Mouse (Mus musculus): ENCODE data around the gene Slc17a6.

Slc17a6 gene

DNA sequence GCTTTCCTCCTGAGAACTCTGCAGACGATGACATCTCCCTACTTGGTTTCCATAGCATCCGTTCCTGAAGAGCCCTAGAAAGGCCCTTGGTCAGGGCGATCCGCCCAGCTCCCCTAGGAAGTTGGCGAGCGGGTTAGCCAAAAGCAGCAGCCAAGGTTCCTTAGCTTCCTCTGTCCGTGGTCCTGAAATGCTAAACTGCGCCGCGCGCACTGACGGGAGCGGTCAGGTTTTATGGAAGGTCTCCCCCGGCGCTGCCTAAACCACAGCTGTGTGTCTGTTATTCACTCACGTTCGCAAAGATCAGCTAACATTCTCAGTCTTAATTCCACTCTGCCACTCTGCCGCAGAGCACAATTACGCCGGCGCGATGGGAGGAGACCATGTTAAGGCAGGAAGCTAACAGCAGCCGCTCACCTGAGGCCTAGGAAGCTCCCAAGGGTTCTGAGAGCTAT is at the start of gene Slc17a6:
Gene Slc17a6, plus strand, starts transcription at position 313 of the 452 bp plus-strand sequence.
- DNase-seq, result peak; percentile 55

DNA sequence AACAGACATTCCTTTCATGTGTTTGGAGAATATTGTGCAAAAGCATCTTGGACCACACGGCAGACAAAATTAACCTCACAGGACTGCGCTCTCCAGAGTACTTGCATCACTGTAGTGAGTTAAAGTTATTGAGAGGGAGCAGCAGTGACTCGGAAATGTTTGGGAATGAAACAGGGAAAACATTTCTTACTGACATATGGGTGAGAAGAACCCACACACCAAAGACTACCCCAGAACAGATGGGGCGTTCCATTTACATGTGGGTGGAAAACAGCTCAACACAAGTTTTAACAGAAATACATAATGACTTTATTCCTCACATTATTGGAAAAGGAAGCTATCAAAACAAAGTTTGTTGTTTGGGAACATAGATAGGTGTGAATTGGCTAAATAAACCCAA is 21.8 kb upstream of the Slc17a6 start:
- no peak for DNase-seq

GRCm38 (mm10) chr7:51603741-51604140 is 18.1 kb upstream of the Slc17a6 start:
- no peak for DNase-seq

GRCm38 (mm10) chr7:51614404-51614803 is 7.4 kb upstream of the Slc17a6 start:
- DNase-seq, result no peak

DNA sequence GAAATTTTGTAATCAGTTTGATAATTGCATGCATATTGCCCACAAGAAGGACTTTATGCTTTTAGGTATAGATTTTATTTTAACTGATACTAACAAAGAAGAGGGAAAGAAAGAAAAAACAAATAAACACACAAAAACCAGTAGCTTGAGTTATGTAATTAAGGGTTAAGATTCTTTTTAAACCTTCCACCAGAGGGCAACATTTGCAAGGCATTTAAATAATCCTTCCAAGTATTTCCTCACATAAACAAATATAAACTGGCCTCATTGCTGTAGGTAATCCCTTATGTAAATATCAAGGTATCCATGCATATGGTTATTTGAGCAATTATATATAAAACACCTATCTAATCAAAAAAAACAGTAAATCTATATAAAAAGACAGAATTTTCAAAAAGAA is 3.9 kb upstream of the Slc17a6 start:
- no peak for DNase-seq

DNA sequence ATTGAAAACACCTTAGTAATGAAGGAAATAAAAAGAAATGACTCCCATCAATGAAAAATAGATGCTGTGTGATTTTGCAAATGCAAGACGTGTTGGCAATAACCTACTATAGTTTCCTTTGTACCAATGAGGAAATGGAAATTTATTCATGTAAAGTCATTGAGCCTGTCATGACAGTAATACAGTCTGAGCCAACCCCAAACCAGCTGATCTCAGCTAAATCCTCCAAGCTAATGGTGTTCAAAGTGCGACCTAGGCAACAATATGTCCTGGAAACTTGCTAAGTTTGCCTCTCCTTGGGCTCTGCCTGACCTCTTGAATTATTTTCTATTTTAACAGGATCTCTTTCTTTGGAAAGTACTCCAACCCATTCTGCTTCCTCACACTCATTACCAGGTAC is 3.4 kb upstream of the Slc17a6 start:
- DNase-seq, result no peak

DNA sequence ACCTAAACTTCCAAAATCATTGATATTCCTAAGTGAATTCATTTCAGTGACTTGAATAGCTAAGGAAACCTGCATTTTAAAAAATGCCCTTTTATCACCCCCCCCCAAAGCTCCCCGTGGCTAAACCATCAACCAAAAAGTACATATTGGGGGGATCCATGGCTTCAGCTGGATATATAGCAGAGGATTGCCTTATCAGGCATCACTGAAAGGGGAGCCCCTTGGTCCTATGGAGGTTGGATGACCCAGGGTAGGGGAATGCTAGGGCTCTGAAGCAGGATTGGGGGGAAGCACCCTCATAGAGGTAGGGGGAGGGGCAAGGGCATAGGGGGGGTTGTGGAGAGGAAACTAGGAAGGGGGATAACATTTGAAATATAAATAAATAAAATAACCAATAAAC is 1.8 kb upstream of the Slc17a6 start:
- no peak for DNase-seq

- DNase-seq, result no peak
These were observed 390 bp downstream of the Slc17a6 start for GRCm38 (mm10) chr7:51622196-51622595.

DNA sequence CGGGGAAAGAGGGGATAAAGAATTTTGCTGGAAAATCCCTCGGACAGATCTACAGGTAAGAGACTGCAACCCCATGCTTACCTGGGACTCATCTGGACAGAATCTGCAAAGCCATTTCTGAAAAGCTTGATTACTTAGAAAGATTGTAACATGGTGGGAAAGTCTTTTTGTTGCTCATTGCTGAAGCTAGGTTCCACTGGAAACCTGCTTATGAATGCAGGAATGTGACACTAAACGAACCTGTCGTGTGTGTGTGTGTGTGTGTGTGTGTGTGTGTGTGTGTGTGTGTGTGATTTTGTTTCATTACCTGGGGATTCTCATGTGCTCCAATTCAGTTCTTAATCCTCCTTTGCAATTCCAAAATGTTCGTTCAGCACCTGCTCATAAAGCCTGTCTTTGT is 860 bp downstream of the Slc17a6 start:
- DNase-seq, result no peak

DNA sequence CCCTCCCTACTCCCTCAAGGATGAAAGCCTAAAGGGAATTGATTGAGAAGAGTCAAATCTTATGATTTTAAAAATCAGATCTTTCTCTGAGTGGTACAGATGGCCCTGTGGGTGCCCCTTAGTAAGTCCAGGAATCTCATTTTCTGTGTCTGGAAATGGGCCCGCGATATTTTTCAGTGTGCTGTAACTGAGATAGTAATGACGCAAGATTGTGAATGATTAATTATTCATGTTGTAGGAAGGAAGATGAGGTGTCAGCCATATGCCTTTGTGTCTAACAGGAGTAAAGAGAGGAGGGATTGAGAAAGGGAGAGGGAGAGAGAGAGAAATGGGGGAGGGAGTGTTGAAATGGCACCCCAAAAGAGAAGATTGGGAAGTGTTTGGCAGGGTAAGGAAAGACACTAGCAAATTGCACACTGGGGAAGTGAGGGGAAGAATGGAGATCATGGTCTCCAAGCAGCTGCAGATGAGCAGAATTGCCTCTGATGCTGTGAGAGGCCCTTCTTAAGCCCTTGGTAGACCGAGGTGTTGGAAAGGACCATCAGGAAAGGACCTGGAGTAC is 2.6 kb downstream of the Slc17a6 start:
- no peak for DNase-seq

DNA sequence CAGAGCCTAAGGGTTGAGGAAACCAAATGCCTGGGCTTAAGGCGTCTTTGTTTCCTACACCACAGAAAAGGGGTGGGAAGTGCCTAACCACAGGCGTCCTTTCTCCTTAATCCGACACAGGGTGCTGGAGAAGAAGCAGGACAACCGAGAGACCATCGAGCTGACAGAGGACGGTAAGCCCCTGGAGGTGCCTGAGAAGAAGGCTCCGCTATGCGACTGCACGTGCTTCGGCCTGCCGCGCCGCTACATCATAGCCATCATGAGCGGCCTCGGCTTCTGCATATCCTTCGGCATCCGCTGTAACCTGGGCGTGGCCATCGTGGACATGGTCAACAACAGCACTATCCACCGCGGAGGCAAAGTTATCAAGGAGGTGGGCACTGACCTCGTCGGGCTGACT is 3.4 kb downstream of the Slc17a6 start:
- no peak for DNase-seq

DNA sequence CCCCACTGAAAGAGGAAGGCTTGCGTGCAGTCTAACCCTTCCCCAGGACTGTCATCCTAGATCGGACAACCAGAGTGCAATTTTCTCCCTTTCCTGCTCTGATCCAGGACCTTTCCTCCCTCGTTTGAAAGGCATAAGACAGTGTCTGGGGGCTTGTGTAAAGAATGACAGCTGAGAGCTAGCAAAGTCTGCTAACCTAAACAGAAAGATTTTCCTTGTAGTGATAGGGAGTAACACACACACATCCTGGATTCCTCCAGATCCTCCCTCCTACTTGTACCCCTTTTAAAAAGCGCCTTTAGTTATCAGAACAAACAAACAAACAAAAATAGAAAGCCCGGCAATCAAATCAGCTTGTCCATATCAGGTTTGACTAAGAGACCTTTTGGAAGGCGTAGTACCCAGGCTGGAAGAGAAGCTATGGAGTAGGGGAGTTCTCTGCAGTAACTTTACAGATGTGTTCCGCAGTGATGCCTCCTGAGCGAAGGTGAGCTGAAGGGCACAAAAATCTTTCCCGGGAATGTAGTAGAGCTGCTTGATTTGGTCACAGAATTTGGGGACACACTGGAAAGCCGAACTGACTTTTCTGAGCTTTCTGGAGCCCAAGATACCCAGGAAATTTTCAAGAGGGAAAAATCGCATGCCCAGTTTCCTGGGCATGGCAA is 3.9 kb downstream of the Slc17a6 start:
- no peak for DNase-seq

DNA sequence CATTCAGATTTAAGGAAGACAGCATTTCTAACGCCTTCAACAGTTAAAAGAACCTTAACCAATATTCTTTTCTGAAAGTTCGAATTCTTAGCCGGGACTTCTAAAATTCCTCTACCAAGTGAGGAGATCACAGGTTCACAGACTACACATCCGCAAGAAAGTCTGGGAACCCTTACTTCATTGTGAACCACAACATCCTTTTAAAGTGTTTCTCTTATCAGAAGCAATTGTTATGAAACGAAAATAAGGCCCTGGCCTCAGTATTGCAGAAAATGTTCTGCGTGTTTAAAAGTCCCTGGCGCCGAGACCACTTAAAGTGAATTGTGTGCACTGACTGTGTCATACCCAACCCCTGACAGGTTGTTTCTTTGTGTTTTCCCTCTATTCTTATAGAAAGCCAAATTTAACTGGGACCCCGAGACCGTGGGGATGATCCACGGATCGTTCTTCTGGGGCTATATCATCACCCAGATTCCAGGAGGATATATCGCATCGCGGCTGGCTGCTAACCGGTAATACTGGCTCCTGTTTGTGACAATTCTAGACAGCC is 4.7 kb downstream of the Slc17a6 start:
- no peak for DNase-seq

DNA sequence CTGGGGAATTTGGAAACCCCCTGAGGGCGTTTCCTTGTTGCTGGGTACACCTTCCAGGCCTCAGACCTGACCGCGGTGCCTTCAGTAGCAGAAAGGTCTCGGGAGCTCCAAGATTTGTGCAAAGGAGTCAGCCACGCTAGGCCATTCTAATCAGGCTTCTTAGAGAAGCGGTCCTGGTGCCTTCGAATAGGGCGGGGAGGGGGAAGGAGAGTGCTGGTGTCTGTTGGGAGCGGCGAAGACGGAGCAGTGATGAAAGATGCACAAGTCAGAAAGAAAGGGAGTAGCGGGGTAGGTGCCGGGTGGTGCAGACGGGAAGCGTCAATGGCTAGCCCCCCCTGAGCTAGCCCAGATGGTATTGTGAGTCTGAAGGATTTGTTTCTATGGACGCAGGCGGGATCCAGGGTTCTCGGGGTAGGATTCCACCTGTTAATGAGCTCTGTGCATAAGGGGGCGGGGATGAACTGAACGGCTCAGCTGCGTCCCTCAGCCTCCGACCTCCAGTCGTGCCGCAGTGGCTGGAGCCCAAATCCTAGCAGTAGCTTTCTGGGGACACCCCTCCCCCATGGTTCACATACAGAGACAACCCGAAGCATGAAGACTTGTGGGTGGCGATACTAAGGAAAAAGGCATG is 5.3 kb downstream of the Slc17a6 start:
- no peak for DNase-seq

DNA sequence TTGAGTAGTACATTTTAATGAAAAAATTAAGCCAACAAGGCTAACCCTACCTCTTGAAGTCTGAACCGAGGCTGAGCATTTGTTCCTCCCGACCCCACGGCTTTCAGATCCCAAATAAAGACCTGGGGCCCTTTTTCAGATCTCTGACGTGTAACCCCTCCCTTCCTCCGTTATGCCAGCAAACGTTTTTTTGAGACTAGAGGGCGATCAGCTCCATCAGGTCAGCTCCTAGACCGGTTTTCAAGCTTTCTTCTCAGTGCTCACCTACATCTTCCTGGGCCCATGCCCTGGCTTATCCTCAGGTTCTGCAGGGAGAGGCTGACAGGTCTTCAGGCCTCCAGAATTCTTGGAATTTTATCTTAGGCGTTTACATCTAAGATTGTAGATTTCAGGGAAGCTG is 5.9 kb downstream of the Slc17a6 start:
- no peak for DNase-seq

GRCm38 (mm10) chr7:51628349-51628748 is 6.5 kb downstream of the Slc17a6 start:
- DNase-seq, result no peak

DNA sequence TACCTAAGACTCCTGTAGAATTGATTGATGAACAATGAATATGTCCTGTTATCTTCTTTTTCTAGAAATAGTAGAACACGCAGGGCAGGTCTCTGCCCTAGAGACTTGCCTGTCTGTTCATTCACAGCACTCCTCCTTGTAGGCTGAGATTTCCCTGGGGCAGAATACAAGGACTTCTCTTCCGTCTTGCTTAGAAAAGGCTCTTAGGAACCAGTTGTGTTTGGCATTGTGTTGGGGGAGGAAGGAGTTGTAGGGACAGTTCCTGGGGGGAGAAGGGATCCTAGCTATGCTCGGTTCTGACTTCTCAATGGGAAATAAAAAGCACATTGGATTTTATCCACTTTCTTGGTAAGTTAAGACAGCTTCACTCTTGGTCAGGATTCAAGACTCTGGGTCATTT is 7.4 kb downstream of the Slc17a6 start:
- no peak for DNase-seq

- no peak for DNase-seq
These were observed 9.4 kb downstream of the Slc17a6 start for GRCm38 (mm10) chr7:51631171-51631570.

DNA sequence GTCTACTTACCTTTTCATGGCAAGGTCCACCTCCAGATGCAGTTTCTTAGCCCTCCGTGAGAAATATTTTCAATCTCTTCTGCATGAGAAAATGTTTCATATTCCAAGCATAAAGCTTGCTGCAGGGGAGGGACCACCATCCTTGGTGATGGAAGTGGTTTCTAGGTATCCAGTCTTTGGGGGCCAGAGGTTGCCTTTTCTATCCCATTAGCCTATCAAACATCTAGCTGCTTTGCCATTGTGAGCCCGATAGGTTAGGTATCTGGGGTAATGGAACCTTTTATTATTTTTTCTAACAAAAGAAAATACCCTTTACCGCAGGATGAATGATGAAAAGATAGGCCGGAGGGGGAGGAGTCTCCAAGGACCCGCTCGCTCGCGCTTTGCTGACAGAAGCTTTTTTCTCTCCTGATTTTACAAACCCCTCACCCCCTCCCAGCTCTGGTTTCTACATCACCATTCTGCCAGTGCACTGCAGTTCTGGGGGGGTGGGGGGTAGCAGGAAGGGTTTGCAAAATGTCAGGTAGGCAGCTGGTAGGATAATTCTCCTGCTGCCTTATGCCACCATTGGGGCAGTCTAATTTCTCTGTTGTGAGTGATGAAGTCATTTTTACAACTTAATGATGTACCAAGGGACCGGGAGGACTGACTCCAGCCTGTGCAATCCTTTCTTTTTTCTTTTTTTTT is 10.9 kb downstream of the Slc17a6 start:
- DNase-seq, result no peak

DNA sequence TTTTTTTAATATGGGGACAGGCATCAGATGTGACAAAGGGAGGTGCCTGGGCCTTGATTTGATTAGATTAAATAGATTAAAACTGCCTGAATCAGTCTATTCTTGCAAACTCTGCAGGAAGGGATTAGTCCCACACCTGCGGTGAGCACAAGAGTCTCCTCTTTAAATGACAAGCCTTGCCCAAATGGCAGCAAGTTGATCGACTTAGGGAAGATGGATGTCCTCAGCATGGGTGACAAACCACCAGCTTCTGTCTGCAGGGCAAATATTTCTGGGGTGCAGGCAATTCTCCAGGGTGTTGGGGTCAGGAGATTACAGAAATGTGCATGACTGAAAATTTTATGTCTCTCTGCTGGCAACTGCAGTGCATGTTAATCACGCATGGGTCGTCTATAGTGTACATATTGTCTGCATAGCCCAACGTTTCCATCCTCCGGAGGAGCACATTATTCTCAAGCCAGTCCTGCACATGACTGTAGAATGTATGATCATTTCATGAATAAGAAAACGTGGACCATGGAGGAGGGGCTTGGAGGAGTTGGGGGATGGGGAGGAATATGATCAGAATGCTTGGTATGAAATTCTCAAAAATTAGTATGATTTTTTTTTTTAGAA is 11.5 kb downstream of the Slc17a6 start:
- no peak for DNase-seq

DNA sequence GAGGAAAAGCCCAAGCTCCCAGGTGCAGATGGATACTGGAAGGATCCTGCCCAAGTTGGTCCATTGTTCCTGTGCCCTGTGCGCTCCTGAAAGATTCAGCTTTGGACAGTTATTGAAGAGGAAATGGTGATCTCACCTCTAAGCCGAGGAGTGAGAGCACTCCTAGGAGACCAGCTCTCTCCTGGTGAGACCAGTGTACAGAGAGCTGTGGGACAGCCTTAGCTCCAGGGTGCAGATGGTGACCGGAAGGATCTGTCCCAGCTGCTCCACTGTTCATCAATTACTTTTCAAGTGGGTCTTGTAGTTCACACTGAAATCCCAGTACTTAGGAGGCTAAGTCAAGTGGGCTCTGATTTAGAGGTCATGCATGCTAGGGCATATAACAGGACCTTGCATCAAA is 35.3 kb downstream of the Slc17a6 start:
- DNase-seq, result no peak

DNA sequence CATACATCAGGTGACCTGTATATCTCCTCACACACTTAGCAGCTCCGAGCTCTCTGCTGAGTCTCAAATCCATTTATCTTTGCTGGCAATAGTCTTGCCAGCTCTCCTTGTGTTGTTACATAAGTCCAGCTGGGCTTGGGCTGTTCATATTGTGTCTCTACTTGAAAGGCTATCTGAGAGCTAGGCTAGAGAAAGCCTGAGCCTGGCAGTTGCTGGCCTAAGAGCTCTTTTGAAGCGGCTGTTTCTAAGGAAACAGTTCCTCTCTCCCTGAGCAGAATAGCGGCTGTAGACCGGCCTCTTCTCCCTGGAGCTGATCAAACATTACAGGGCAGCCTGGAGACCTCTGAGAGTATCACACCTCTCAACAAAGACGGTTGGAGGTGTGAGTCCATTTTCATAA is 40.6 kb downstream of the Slc17a6 start:
- DNase-seq, result no peak

- no peak for DNase-seq
These were observed 71.9 kb downstream of the Slc17a6 start for GRCm38 (mm10) chr7:51693539-51694217.
